Mouse (Mus musculus): ENCODE measurements around the gene 1810062G17Rik. TPM values are rescaled to one million over a fixed set of nuclear protein-coding genes. Genes with fewer than 3 reads are reported as not detected.

1810062G17Rik gene
- total and polyA plus RNA-seq, 3 experiments, result 1.0 to 2.3 TPM; not detected in 1

GRCm38 (mm10) chr3:36440280-36440679 is 35.5 kb upstream of the 1810062G17Rik start:
- Histone ChIP-seq H3K36me3 (ENCODE audit: control insufficient read depth in 1 of 2, insufficient read depth in 2 of 2, low read length in 2 of 2) (no peaks in the 10 kb centered on the region), H3K27me3 (ENCODE audit: control insufficient read depth in 1 of 2, insufficient read depth in 2 of 2, low read length in 2 of 2) (peaks cover 0 to 2% of the 10 kb centered on the region in 2 experiments), H3K9ac (ENCODE audit: control insufficient read depth, low read depth, low read length, poor library complexity, severe bottlenecking) (no peak overlapping the region), H3K27ac (ENCODE audit: control insufficient read depth, low read depth, low read length) (no peak overlapping the region), H3K9me3 (replicated peaks; ENCODE audit: insufficient read depth, low read length) (no peaks in the 10 kb centered on the region), H3K4me1 (ENCODE audit: control insufficient read depth in 1 of 2, insufficient read depth in 2 of 2, low read length in 2 of 2) (no peaks in the 10 kb centered on the region), H3K4me3 (ENCODE audit: control insufficient read depth in 1 of 2, insufficient read depth in 1 of 2, low read depth in 2 of 2, low read length in 2 of 2) (no peak overlapping the region), H3K79me2 (ENCODE audit: control insufficient read depth, insufficient read depth, low read length, poor library complexity) (no peaks in the 10 kb centered on the region)
- TF ChIP-seq MXI1 (IDR thresholded peaks at IDR 0.05; ENCODE audit: low read depth, low read length) (no peak), MYC (IDR thresholded peaks at IDR 0.05; ENCODE audit: low read depth, low read length) (no peak), ZKSCAN1 (IDR thresholded peaks at IDR 0.05; ENCODE audit: low read depth, low read length) (no peak), NRF1 (IDR thresholded peaks at IDR 0.05; ENCODE audit: insufficient read depth, low read depth, low read length, poor library complexity, severe bottlenecking) (no peak), ZNF384 (IDR thresholded peaks at IDR 0.05; ENCODE audit: low read depth, low read length) (no peak), CHD2 (IDR thresholded peaks at IDR 0.05; ENCODE audit: low read length) (no peak), BHLHE40 (IDR thresholded peaks at IDR 0.05; ENCODE audit: borderline replicate concordance, low read depth, low read length) (no peak)
- DNase-seq (ENCODE audit: low read depth, low spot score), result no peak

- H3K9ac ChIP-seq (ENCODE audit: control insufficient read depth, low read depth, low read length, poor library complexity, severe bottlenecking), result no peak overlapping the region
- peaks cover 5 to 6% of the 10 kb centered on the region in 2 experiments; a peak in 3 of 4 replicates for H3K4me1 ChIP-seq (ENCODE audit: control insufficient read depth in 1 of 2, insufficient read depth in 2 of 2, low read length in 2 of 2)
- H3K27me3 ChIP-seq (ENCODE audit: control insufficient read depth in 1 of 2, insufficient read depth in 2 of 2, low read length in 2 of 2), result peaks cover 0 to 2% of the 10 kb centered on the region in 2 experiments; a peak in 3 of 4 replicates
- no peaks in the 10 kb centered on the region for H3K9me3 ChIP-seq (replicated peaks; ENCODE audit: insufficient read depth, low read length)
- no peak overlapping the region for H3K27ac ChIP-seq (ENCODE audit: control insufficient read depth, low read depth, low read length)
- peak; percentile 66 for DNase-seq (ENCODE audit: low read depth, low spot score)
- peaks cover 0 to 8% of the 10 kb centered on the region in 2 experiments; a peak in 2 of 4 replicates for H3K36me3 ChIP-seq (ENCODE audit: control insufficient read depth in 1 of 2, insufficient read depth in 2 of 2, low read length in 2 of 2)
- H3K79me2 ChIP-seq (ENCODE audit: control insufficient read depth, insufficient read depth, low read length, poor library complexity), result no peaks in the 10 kb centered on the region
- H3K4me3 ChIP-seq (ENCODE audit: control insufficient read depth in 1 of 2, insufficient read depth in 1 of 2, low read depth in 2 of 2, low read length in 2 of 2), result no peak overlapping the region
- TF ChIP-seq POLR2AphosphoS2 (IDR thresholded peaks at IDR 0.05; ENCODE audit: low read length) (no peak), UBTF (IDR thresholded peaks at IDR 0.05; ENCODE audit: borderline replicate concordance, insufficient read depth, low read depth, low read length) (no peak), RAD21 (IDR thresholded peaks at IDR 0.05; ENCODE audit: low read depth, low read length) (peak; percentile 82), TAL1 (IDR thresholded peaks at IDR 0.05; ENCODE audit: low read length) (no peak), TCF12 (IDR thresholded peaks at IDR 0.05; ENCODE audit: low read depth, low read length) (no peak), ZKSCAN1 (IDR thresholded peaks at IDR 0.05; ENCODE audit: low read depth, low read length) (no peak), NELFE (IDR thresholded peaks at IDR 0.05; ENCODE audit: low read depth, low read length) (no peak), CHD1 (IDR thresholded peaks at IDR 0.05; ENCODE audit: low read depth, low read length) (no peak), POLR2AphosphoS5 (IDR thresholded peaks at IDR 0.05; ENCODE audit: borderline replicate concordance, low read depth, low read length) (no peak), MYC (IDR thresholded peaks at IDR 0.05; ENCODE audit: low read depth, low read length) (no peak), TBP (IDR thresholded peaks at IDR 0.05; ENCODE audit: low read depth, low read length) (no peak), RCOR1 (IDR thresholded peaks at IDR 0.05; ENCODE audit: low read depth, low read length) (no peak), GABPA (IDR thresholded peaks at IDR 0.05; ENCODE audit: low read depth, low read length) (no peak), ELF1 (IDR thresholded peaks at IDR 0.05; ENCODE audit: low read depth, low read length) (no peak), MEF2A (IDR thresholded peaks at IDR 0.05; ENCODE audit: extremely low read depth, insufficient replicate concordance, low read depth, low read length, poor library complexity, severe bottlenecking) (no peak), MAZ (IDR thresholded peaks at IDR 0.05; ENCODE audit: low read depth, low read length) (no peak), USF1 (IDR thresholded peaks at IDR 0.05; ENCODE audit: low read depth, low read length) (no peak), KAT2A (conservative IDR thresholded peaks at IDR 0.05; ENCODE audit: low read depth, low read length) (no peak), SMC3 (IDR thresholded peaks at IDR 0.05; ENCODE audit: low read depth, low read length) (peak; percentile 74), MXI1 (IDR thresholded peaks at IDR 0.05; ENCODE audit: low read depth, low read length) (no peak), ZC3H11A (IDR thresholded peaks at IDR 0.05; ENCODE audit: low read depth, low read length) (peak; percentile 58), JUND (IDR thresholded peaks at IDR 0.05; ENCODE audit: low read depth, low read length) (no peak), ZMIZ1 (IDR thresholded peaks at IDR 0.05; ENCODE audit: low read depth, low read length) (no peak), ETS1 (IDR thresholded peaks at IDR 0.05; ENCODE audit: low read depth, low read length) (no peak), MAFK (IDR thresholded peaks at IDR 0.05; ENCODE audit: borderline replicate concordance, low read depth, low read length) (no peak), HCFC1 (IDR thresholded peaks at IDR 0.05; ENCODE audit: low read depth, low read length) (no peak), MAX (IDR thresholded peaks at IDR 0.05; ENCODE audit: low read length) (no peak), BHLHE40 (IDR thresholded peaks at IDR 0.05; ENCODE audit: borderline replicate concordance, low read depth, low read length) (no peak), POLR2A (IDR thresholded peaks at IDR 0.05; ENCODE audit: control insufficient read depth in 1 of 2, insufficient read depth in 1 of 2, low read depth in 1 of 2, low read length in 2 of 2, poor library complexity in 1 of 2) (no peak)
These were observed 33.3 kb upstream of the 1810062G17Rik start for GRCm38 (mm10) chr3:36442426-36442825.

Data from MEL (cell line).